Mouse (Mus musculus) lung, embryonic 14.5 days (tissue): Measurements from ENCODE around the gene Nedd8. TPM values are rescaled to one million over a fixed set of nuclear protein-coding genes. Genes with fewer than 3 reads are reported as not detected.

Source experiments
- ATAC-seq: fragments of 200-750 bp; cut with Nextera tagmentation; 2 replicates; pipeline ENCODE4 v1.8.0; 2017; ENCODE audit warnings: mild to moderate bottlenecking, moderate TSS enrichment, moderate library complexity; ENCODE audit not compliant: insufficient read depth
- DNase-seq: peaks from one replicate; pipeline ENCODE4 v3.0.0-alpha.2; 2015
- H3K27ac ChIP-seq: fragments of 300-500 bp; sonication (generic); 2 replicates; pipeline ENCODE4 v1.5.1; 2014; ENCODE audit warnings: low read depth, mild to moderate bottlenecking, moderate library complexity
- H3K27me3 ChIP-seq: fragments of 300-500 bp; sonication (generic); 2 replicates; pipeline ENCODE4 v1.6.1; 2014; ENCODE audit warnings: low read length, control low read depth; ENCODE audit not compliant: insufficient read depth
- H3K36me3 ChIP-seq: fragments of 300-500 bp; sonication (generic); 2 replicates; pipeline ENCODE4 v1.6.1; 2014; ENCODE audit warnings: control low read depth; ENCODE audit not compliant: insufficient read depth
- H3K4me1 ChIP-seq: fragments of 300-500 bp; sonication (generic); 2 replicates; pipeline ENCODE4 v1.6.1; 2014; ENCODE audit warnings: antibody characterized with exemption, control low read depth; ENCODE audit not compliant: insufficient read depth
- H3K4me2 ChIP-seq: fragments of 300-500 bp; sonication (generic); 2 replicates; pipeline ENCODE4 v1.6.1; 2014; ENCODE audit warnings: mild to moderate bottlenecking
- H3K4me3 ChIP-seq: fragments of 300-500 bp; sonication (generic); 2 replicates; pipeline ENCODE4 v1.5.1; 2014; ENCODE audit warnings: low read depth, low read length
- H3K9ac ChIP-seq: fragments of 300-500 bp; sonication (generic); 2 replicates; pipeline ENCODE4 v1.6.1; 2014
- H3K9me3 ChIP-seq: fragments of 300-500 bp; sonication (generic); 2 replicates; pipeline ENCODE4 v1.6.1; 2016; ENCODE audit warnings: low read depth, low read length, control low read depth
- CTCF ChIP-seq: IDR thresholded peaks from 2 replicates; pipeline ENCODE4 v1.5.1; 2016; ENCODE audit warnings: antibody characterized with exemption, low read depth
- WGBS: fragments of 180-500 bp; shearing (Covaris S2); extraction: QIAGEN DNeasy Blood & Tissue Kit; methylation state at CpG from one replicate; pipeline ENCODE4 v1.1.7; 2014; 5-methylcytosine and 5-hydroxymethylcytosine counted together
- polyA plus RNA-seq: library from polyadenylated mRNA; unstranded; fragments of >200 nt; fragmentation: Nextera tagmentation; extraction: Ambion mirVana; gene quantifications from 2 replicates; pipeline ENCODE4 v1.2.1, GENCODE M21; 2014

Gene Nedd8
- polyA plus RNA-seq, result 556 and 577 TPM in 2 replicates

GRCm38 (mm10) chr14:55671833-55672740 is at the start of gene Nedd8, which contains the start of gene Gmpr2:
Gene Nedd8, minus strand, starts transcription at chr14:55672124.
Gene Gmpr2, plus strand, starts transcription at chr14:55671941.
- no peaks in the 10 kb centered on the region for H3K27me3 ChIP-seq
- peak within 1 kb of the TSS; percentile 70 for H3K4me3 ChIP-seq
- H3K9me3 ChIP-seq, result no peaks in the 10 kb centered on the region
- peak within 1 kb of the TSS; percentile 72; the same call in 1 of the 2 replicates for H3K27ac ChIP-seq
- peaks cover 5% of the 10 kb centered on the region; the same call in 1 of the 2 replicates for H3K4me1 ChIP-seq
- H3K4me2 ChIP-seq, result peak within 1 kb of the TSS; percentile 70
- DNase-seq (peak; percentile 97), ATAC-seq (peak; percentile 98)
- no peak for TF ChIP-seq CTCF
- peaks cover 23% of the 10 kb centered on the region for H3K36me3 ChIP-seq
- WGBS, result under 1% methylated on average over 38 of the region's 38 CpGs
- peak within 1 kb of the TSS; percentile 77 for H3K9ac ChIP-seq

GRCm38 (mm10) chr14:55721076-55721475 is 49.2 kb upstream of the Nedd8 start:
- ATAC-seq (no peak), DNase-seq (no peak)
- TF ChIP-seq CTCF, result no peak
- WGBS, result 66% methylated on average over 6 of the region's 6 CpGs
- Histone ChIP-seq H3K4me2 (peak overlapping the region; percentile 74), H3K36me3 (peaks cover 31% of the 10 kb centered on the region), H3K9ac (peak overlapping the region; percentile 72), H3K9me3 (no peaks in the 10 kb centered on the region), H3K4me1 (no peaks in the 10 kb centered on the region), H3K27me3 (no peaks in the 10 kb centered on the region), H3K4me3 (peak overlapping the region; percentile 81), H3K27ac (no peak overlapping the region)

DNA sequence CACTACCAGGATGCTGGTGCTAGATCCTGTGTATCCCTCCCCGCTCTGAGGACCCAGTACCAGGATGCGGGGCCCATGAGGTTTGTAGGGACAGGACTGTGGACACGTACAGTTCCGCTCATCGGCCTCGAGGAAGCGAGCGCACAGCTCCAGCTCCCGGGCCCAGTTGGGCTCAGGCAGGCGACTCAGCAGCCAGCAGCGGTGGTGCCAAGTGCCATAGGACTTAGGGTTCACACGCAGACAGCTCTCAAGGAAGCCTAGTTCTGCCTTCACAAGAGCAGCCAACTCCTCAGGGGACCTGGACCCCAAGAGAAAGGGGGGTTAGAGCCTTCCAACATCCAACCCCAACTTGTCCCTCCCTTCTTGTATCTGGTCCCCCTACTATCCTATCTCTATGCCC is 48.7 kb upstream of the Nedd8 start:
- Histone ChIP-seq H3K36me3 (peaks cover 33% of the 10 kb centered on the region), H3K27me3 (no peaks in the 10 kb centered on the region), H3K4me1 (no peaks in the 10 kb centered on the region), H3K27ac (no peak overlapping the region), H3K4me2 (no peak overlapping the region; the same call in 1 of the 2 replicates), H3K9ac (no peak overlapping the region), H3K9me3 (no peaks in the 10 kb centered on the region), H3K4me3 (no peak overlapping the region)
- WGBS, result 91% methylated on average over 12 of the region's 12 CpGs
- no peak for DNase-seq
- no peak for TF ChIP-seq CTCF
- no peak for ATAC-seq

DNA sequence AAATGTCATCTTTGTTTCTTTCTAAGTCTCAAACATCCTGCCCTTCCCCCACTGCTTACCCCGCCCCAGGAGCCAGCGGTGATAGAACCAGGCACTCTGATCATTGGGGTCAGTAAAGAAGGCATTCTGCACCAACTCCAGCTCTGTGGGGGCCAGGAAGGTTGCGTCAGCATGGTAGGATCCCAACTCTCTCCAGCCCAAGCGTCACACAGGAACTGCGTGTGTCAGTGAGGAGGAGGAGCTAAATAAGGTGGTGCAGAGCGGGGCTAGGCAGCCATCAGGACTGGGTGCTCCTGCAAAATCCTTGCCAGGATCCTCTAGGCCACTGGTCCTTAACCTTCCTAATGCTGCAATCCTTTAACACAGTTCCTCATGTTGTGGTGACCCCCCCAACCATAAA is 47.8 kb upstream of the Nedd8 start:
- Histone ChIP-seq H3K4me2 (no peak overlapping the region), H3K9ac (no peak overlapping the region), H3K27me3 (no peaks in the 10 kb centered on the region), H3K4me3 (no peak overlapping the region), H3K27ac (no peak overlapping the region), H3K4me1 (no peaks in the 10 kb centered on the region), H3K9me3 (no peaks in the 10 kb centered on the region), H3K36me3 (peaks cover 33% of the 10 kb centered on the region)
- TF ChIP-seq CTCF, result no peak
- DNase-seq, result no peak
- ATAC-seq, result no peak
- 88% methylated on average over 6 of the region's 6 CpGs for WGBS

- H3K9me3 ChIP-seq, result no peaks in the 10 kb centered on the region
- H3K27ac ChIP-seq, result no peak overlapping the region
- 81% methylated on average over 8 of the region's 8 CpGs for WGBS
- DNase-seq (no peak), ATAC-seq (no peak)
- H3K4me2 ChIP-seq, result no peak overlapping the region
- no peaks in the 10 kb centered on the region for H3K4me1 ChIP-seq
- peaks cover 33% of the 10 kb centered on the region for H3K36me3 ChIP-seq
- H3K4me3 ChIP-seq, result no peak overlapping the region
- peaks cover 3% of the 10 kb centered on the region; the same call in 1 of the 2 replicates for H3K27me3 ChIP-seq
- no peak for TF ChIP-seq CTCF
- no peak overlapping the region for H3K9ac ChIP-seq
Observed at GRCm38 (mm10) chr14:55716884-55717283, 45.0 kb upstream of the Nedd8 start.

DNA sequence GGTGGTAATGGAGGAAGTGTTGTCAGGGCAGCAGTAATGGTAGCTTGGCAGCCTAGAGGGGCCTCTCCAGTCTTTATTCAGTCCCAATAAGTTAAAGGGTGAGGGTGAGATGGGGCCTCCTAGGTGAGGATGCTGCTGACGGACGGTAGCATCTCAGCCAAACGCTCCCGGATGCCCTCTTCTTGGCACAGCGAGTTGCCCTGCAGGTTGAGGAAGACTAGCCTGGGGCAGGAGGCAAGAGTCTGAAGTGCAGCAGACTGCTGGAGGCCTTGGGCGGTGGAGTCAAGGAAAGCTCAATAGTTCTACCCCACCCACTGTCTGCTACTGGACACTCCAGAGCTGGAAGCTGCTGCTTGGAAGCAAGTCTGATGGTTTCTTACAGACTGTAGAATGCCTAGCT is 44.3 kb upstream of the Nedd8 start:
- Histone ChIP-seq H3K4me1 (no peaks in the 10 kb centered on the region), H3K4me2 (no peak overlapping the region), H3K27me3 (peaks cover 3% of the 10 kb centered on the region; the same call in 1 of the 2 replicates), H3K4me3 (no peak overlapping the region), H3K9ac (no peak overlapping the region), H3K9me3 (no peaks in the 10 kb centered on the region), H3K36me3 (peaks cover 33% of the 10 kb centered on the region), H3K27ac (no peak overlapping the region)
- no peak for TF ChIP-seq CTCF
- DNase-seq, result no peak
- WGBS, result 91% methylated on average over 6 of the region's 6 CpGs
- ATAC-seq, result no peak

DNA sequence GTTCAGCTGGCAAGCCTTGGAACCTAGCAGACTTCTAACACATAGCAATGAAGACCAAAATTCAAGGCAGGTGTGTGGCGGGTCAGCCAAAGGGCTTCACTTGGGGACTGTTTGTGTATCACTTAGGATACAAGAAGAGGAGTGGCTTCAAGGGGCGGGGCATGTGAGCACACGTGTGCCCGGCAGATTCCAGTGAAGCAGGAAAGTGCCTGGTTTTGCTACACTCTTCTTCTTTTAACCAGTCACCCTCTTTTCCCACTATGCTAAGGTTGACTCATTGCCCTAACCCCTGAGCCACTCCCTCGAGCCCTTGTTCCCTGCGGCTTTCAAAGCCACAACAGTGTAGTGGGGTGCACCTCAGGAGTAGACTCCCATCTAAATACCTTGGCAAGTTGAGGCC is 43.0 kb upstream of the Nedd8 start:
- Histone ChIP-seq H3K9me3 (no peaks in the 10 kb centered on the region), H3K27me3 (peaks cover 3% of the 10 kb centered on the region; the same call in 1 of the 2 replicates), H3K4me2 (no peak overlapping the region), H3K4me3 (no peak overlapping the region), H3K36me3 (peaks cover 33% of the 10 kb centered on the region), H3K9ac (no peak overlapping the region), H3K27ac (no peak overlapping the region), H3K4me1 (no peaks in the 10 kb centered on the region)
- WGBS, result 32% methylated on average over 6 of the region's 6 CpGs
- TF ChIP-seq CTCF, result no peak
- ATAC-seq (0 out of 2 replicates have a peak, but pooled peaks have one; percentile 30), DNase-seq (peak; percentile 29)
